Mouse (Mus musculus) lung, adult 18-20 months (tissue): ENCODE data around the gene Gorasp2.

Source experiments
- DNase-seq, 2 experiments: peaks; one replicate each; pipeline ENCODE4 v3.0.0; 2022; ENCODE audit warnings: mixed read lengths in 2 of 2

The Gorasp2 gene

DNA sequence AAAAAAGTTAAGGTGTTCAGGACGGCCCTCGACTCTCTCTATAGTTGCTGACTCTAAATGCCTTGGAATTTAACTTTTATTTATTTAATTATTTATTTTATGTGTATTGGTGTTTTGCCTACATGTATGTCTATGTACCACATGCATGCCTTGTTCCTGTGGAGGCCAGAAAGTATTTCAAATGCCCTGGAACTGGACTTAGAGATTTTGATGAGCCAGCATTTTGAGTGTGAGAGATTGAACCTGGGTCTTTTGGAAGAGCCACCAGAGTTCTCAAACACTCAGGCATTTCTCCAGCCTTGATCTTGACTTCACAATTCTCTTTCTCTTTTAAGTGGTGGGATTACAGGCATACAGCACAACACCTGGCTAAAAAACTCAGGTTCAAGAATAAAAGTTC is 90.3 kb downstream of the Gorasp2 start:
- no peak for DNase-seq

DNA sequence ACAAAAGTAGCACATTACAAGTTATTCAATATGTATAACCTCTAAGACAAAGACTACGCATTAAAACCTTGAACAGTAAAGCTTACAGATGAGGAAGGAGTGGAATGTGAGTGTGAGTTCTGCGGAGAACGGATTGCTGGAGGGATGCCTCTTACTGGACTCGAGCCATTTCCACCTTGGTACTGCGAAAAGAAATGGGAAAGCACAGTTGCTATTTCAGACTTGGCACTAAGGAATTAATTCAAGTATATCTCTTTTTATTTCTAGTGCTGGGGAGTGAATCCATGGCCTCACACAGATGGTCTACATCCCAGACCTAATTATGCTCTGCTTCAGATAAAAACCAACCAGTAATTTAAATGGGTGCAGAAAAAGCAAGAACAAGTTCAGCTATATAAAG is 90.8 kb downstream of the Gorasp2 start:
- no peak for DNase-seq
